Mouse (Mus musculus): ENCODE data around the gene Kctd15.

Gene Kctd15

DNA sequence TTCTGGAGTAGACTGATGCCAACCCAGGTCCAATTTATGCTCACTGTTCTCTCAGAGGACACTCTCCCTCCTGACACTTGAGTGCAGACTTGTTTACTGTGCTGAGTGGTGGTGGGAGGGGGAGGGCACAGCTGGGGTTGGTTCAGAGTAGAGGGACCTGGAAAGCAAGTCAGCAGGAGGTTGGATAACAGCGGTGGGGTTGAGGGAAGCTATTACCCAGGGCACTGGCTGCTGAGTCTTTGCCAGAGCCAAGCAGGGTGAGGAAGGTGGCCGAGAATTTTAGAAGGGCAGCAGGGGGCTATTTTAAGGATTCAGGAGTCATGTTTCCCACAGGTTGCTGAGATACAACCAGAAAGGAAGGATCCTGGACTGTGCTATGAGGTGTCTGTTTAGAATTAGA is 36.1 kb downstream of the Kctd15 start:
- no peak for DNase-seq (ENCODE audit: low spot score)

GRCm38 (mm10) chr7:34618141-34618890 is 38.2 kb downstream of the Kctd15 start:
- DNase-seq (ENCODE audit: low spot score), result no peak

DNA sequence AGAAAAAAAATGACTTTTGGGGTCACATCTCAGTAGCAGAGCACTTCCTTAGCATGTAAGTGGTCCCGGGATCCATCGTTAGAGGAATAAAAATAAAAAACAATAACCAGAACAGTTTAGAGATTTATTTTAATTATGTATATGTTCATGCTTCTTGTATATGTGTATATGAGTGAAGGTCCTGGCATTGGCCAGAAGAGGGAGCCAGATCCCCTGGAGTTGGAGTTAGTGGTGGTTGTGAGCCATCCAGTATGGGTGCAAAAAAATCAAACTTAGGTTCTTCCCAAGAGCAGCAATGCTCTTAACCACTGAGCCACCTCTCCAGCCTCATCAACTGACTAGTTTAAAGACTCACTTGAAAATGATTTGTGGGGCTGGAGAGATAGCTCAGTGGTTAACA is 40.3 kb downstream of the Kctd15 start:
- DNase-seq (ENCODE audit: low spot score), result no peak

GRCm38 (mm10) chr7:34610445-34610844 is 46.1 kb downstream of the Kctd15 start:
- DNase-seq (ENCODE audit: low spot score), result peak; percentile 44

GRCm38 (mm10) chr7:34607334-34607970 is 49.1 kb downstream of the Kctd15 start:
- no peak for DNase-seq (ENCODE audit: low spot score)

- DNase-seq (ENCODE audit: low spot score), result peak; percentile 65
Observed at GRCm38 (mm10) chr7:34606729-34607128, 49.8 kb downstream of the Kctd15 start.

- peak; percentile 37 for DNase-seq (ENCODE audit: low spot score)
Observed at GRCm38 (mm10) chr7:34606051-34606450, 50.5 kb downstream of the Kctd15 start.

DNA sequence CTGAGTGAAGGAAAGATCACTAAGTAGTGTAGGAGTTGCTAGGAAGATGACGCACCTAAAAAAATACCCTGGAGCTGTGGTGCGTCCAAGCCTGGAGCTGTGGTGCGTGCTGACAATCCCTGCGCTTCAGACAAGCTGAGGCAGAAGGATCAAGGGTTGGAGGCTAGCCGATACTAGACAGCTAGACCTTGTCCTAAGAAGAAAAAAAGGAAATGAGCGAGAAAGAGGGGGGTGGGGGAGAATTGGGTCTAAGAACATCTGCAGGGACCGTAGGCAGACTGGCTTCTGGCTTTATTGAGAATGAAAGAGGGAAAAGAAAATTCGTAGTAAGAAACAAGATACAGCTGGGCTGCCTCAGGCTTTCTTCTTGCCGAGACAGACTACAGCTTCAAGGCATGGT is 58.0 kb downstream of the Kctd15 start:
- no peak for DNase-seq (ENCODE audit: low spot score)

DNA sequence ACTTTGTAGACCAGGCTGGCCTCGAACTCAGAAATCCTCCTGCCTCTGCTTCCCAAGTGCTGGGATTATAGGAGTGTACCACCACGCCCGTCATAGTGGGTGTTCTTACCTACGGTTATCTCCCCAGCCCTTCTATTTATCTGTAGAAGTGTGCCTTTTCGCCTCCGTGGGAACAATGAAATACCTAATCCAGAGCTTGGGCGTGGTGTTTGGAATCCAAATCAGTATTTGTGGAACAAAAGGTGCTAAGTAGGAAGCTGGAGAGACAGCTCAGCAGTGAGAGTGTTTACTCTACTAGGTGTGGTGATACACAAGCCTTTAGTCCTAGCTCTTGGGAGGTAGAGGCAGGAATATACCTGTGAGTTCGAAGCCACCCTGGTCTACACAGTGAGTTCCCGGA is 58.5 kb downstream of the Kctd15 start:
- no peak for DNase-seq (ENCODE audit: low spot score)

GRCm38 (mm10) chr7:34596531-34597235 is 59.8 kb downstream of the Kctd15 start:
- DNase-seq (ENCODE audit: low spot score), result no peak

- DNase-seq (ENCODE audit: low spot score), result peak; percentile 21
Observed at GRCm38 (mm10) chr7:34595307-34595565, 61.3 kb downstream of the Kctd15 start.

DNA sequence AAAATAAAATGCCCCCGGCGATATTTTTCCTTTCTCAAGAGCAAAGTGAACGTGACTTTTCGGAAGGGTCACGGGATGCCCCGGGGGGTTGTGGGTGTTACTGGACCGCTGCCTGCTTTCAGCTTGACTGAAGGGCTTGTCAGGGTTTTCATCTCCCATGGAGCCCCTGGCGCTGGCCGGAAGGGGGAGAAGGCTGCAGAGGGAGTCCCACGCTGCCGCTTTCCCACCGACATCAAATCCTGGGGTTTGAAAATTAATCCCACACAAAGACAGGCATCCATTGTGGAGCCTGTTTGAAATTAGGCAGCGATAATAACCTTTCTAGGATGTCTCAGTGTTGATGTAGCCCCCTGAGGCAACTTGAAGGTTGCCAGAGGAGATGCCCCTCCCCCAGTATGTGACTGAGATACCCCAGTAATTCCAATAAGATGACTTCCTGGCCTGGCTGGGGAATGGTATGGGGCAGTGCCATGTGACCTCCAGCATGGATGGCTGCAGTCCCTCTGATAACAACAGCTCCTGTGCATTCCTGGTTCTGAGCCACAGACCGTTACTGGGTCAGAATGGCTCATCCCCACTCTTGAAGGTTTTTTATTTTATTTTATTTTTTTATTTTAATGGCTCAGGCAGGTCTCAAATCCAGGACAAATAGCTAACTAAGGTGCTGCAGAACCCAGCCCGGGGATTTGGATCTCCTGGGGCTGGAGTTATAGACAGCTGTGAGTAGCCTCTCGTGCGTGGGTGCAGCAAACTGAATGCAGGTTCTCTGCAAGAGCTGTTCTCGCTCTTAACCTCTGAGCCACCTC is 61.8 kb downstream of the Kctd15 start:
- DNase-seq (ENCODE audit: low spot score), result peak; percentile 65

GRCm38 (mm10) chr7:34590711-34591110 is 65.8 kb downstream of the Kctd15 start:
- no peak for DNase-seq (ENCODE audit: low spot score)

All from embryo, embryonic 10 days (tissue).